Mouse (Mus musculus) Patski (cell line): ENCODE measurements around the gene Ifit3b. TPM values are rescaled to one million over a fixed set of nuclear protein-coding genes. Genes with fewer than 3 reads are reported as not detected.
"Not testable (repeated sequence)": the region's sequence is repeated elsewhere in the genome, so short reads cannot be mapped to it uniquely, and the experiment has no call there.

Experiments used
- ATAC-seq: fragments of 100-300 bp; one replicate; pipeline ENCODE4 v1.8.0; 2021
- CTCF ChIA-PET: fragments of 350-600 bp; sonication (Branson Sonifier 250); formaldehyde crosslinking; loops from one replicate; lab custom pipeline; 2022; ENCODE audit warnings: inconsistent platforms; lab: Charles Lee
- POLR2A ChIA-PET: fragments of 350-600 bp; sonication (Branson Sonifier 250); formaldehyde crosslinking; loops from one replicate; lab custom pipeline; 2022; ENCODE audit warnings: antibody characterized with exemption, inconsistent platforms; lab: Charles Lee
- DNase-seq: peaks from one replicate; pipeline ENCODE4 v3.0.0-alpha.2; 2011; ENCODE audit warnings: low read depth, low spot score
- H3K27me3 ChIP-seq: fragments of 371-371 bp; one replicate; pipeline ENCODE4 v1.5.1; 2021
- CTCF ChIP-seq: fragments of 100-300 bp; IDR thresholded peaks from one replicate; pipeline ENCODE4 v1.5.1; 2021
- in situ Hi-C: fragments of 300-500 bp; cut with MboI; formaldehyde crosslinking; loops from 3 replicates; pipeline ENCODE4 v1.11.1; 2018; ENCODE audit warnings: low pct_unique_long_range_greater_than_20kb, mixed read lengths
- polyA plus RNA-seq: library from polyadenylated mRNA; unstranded; gene quantifications from one replicate; pipeline ENCODE4 v1.2.3, GENCODE M21; 2021

The Ifit3b gene
- polyA plus RNA-seq, 1 experiment from 2014 or later: 9.5 TPM

GRCm38 (mm10) chr19:34585740-34586458, 21.9 kb upstream of the Ifit3b start:
- in situ Hi-C loops, ATAC-seq, DNase-seq, H3K27me3 ChIP-seq: not testable (repeated sequence)
- TF ChIP-seq CTCF: peak; percentile 38
- ChIA-PET CTCF (interaction anchor here (1.1 to 3.7 kb wide), 9 partner anchors 8 to 80 kb away, joined by 3 to 41 read pairs (median 4); partner anchors contain the start of genes Ifit2, Ifit3b and Lipa), POLR2A (interaction anchor here (0.6 kb wide), 1 partner anchor 424 kb away, joined by 3 read pairs; no protein-coding TSS in a partner anchor)

- ChIA-PET POLR2A (interaction anchor here (0.6 kb wide), 1 partner anchor 18 kb away, joined by 3 read pairs; no protein-coding TSS in a partner anchor), CTCF (interaction anchor here (1.2 to 1.4 kb wide), 2 partner anchors 8 to 48 kb away, joined by 3 to 6 read pairs; no protein-coding TSS in a partner anchor)
- in situ Hi-C loops, DNase-seq, ATAC-seq, H3K27me3 ChIP-seq: not testable (repeated sequence)
Observed at GRCm38 (mm10) chr19:34587898-34588692, 19.7 kb upstream of the Ifit3b start.

GRCm38 (mm10) chr19:34588959-34589358, 18.8 kb upstream of the Ifit3b start:
- no peaks in the 10 kb centered on the region for H3K27me3 ChIP-seq
- ChIA-PET CTCF (interaction anchor here (1.2 to 1.4 kb wide), 2 partner anchors 9 to 47 kb away, joined by 3 to 6 read pairs; no protein-coding TSS in a partner anchor), POLR2A (no interaction called here)
- in situ Hi-C loops: no loop called here
- TF ChIP-seq CTCF: no peak
- ATAC-seq (no peak), DNase-seq (no peak)

GRCm38 (mm10) chr19:34593456-34593855, 14.3 kb upstream of the Ifit3b start:
- POLR2A ChIA-PET: no interaction called here
- DNase-seq (no peak), ATAC-seq (no peak)
- CTCF ChIA-PET: interaction anchor here (1.4 to 1.7 kb wide), 2 partner anchors 8 to 43 kb away, joined by 4 read pairs; partner anchors contain the start of gene Ifit2
- TF ChIP-seq CTCF: no peak
- no peaks in the 10 kb centered on the region for H3K27me3 ChIP-seq
- in situ Hi-C loops: no loop called here

GRCm38 (mm10) chr19:34594523-34594922, 13.2 kb upstream of the Ifit3b start:
- CTCF ChIA-PET: interaction anchor here (1.4 to 1.7 kb wide), 2 partner anchors 9 to 44 kb away, joined by 4 read pairs; partner anchors contain the start of gene Ifit2
- H3K27me3 ChIP-seq, ATAC-seq, POLR2A ChIA-PET, DNase-seq, in situ Hi-C loops: not testable (repeated sequence)

- no peak for TF ChIP-seq CTCF
- ATAC-seq (no peak), DNase-seq (no peak)
- in situ Hi-C loops: no loop called here
- CTCF ChIA-PET: interaction anchor here (1.0 to 1.9 kb wide), 2 partner anchors 40 to 46 kb away, joined by 3 to 4 read pairs; partner anchors contain the start of gene Ifit2
- no peaks in the 10 kb centered on the region for H3K27me3 ChIP-seq
- POLR2A ChIA-PET: no interaction called here
Observed at GRCm38 (mm10) chr19:34596811-34597210, 11.0 kb upstream of the Ifit3b start.

GRCm38 (mm10) chr19:34598341-34598740, 9.4 kb upstream of the Ifit3b start:
- ATAC-seq: peak; percentile 17
- no peak for TF ChIP-seq CTCF
- CTCF ChIA-PET: interaction anchor here (1.7 kb wide), 1 partner anchor 11 kb away, joined by 6 read pairs; no protein-coding TSS in a partner anchor
- POLR2A ChIA-PET: no interaction called here
- no peaks in the 10 kb centered on the region for H3K27me3 ChIP-seq
- in situ Hi-C loops: no loop called here
- peak; percentile 22 for DNase-seq

- H3K27me3 ChIP-seq, in situ Hi-C loops, DNase-seq, POLR2A ChIA-PET, ATAC-seq: not testable (repeated sequence)
- CTCF ChIA-PET: interaction anchor here (1.7 kb wide), 1 partner anchor 11 kb away, joined by 6 read pairs; no protein-coding TSS in a partner anchor
Observed at GRCm38 (mm10) chr19:34599250-34599649, 8.5 kb upstream of the Ifit3b start.

- ATAC-seq, POLR2A ChIA-PET, DNase-seq, H3K27me3 ChIP-seq, in situ Hi-C loops, CTCF ChIA-PET: not testable (repeated sequence)
Observed at GRCm38 (mm10) chr19:34601888-34602287, 5.9 kb upstream of the Ifit3b start, which contains the start of gene Ifit1bl1. TSS of gene Ifit1bl1 (minus strand) at chr19:34601956.

GRCm38 (mm10) chr19:34605472-34605871, 2.3 kb upstream of the Ifit3b start:
- DNase-seq (no peak), ATAC-seq (no peak)
- no peaks in the 10 kb centered on the region for H3K27me3 ChIP-seq
- TF ChIP-seq CTCF: no peak
- in situ Hi-C loops: no loop called here
- ChIA-PET CTCF (interaction anchor here (1.3 to 1.7 kb wide), 2 partner anchors 15 to 54 kb away, joined by 4 to 5 read pairs; partner anchors contain the start of gene Ifit2), POLR2A (no interaction called here)

GRCm38 (mm10) chr19:34610118-34610517, 2.3 kb downstream of the Ifit3b start:
- CTCF ChIA-PET: interaction anchor here (1.1 to 2.9 kb wide), 5 partner anchors 9 to 61 kb away, joined by 4 to 19 read pairs (median 6); partner anchors contain the start of gene Ifit2
- DNase-seq, H3K27me3 ChIP-seq, ATAC-seq, in situ Hi-C loops, POLR2A ChIA-PET: not testable (repeated sequence)

- CTCF ChIA-PET, ATAC-seq, DNase-seq, in situ Hi-C loops, H3K27me3 ChIP-seq, POLR2A ChIA-PET: not testable (repeated sequence)
Observed at GRCm38 (mm10) chr19:34612243-34613001, 4.7 kb downstream of the Ifit3b start.
